Mouse (Mus musculus): ENCODE results near the gene Gm11985.

DNA sequence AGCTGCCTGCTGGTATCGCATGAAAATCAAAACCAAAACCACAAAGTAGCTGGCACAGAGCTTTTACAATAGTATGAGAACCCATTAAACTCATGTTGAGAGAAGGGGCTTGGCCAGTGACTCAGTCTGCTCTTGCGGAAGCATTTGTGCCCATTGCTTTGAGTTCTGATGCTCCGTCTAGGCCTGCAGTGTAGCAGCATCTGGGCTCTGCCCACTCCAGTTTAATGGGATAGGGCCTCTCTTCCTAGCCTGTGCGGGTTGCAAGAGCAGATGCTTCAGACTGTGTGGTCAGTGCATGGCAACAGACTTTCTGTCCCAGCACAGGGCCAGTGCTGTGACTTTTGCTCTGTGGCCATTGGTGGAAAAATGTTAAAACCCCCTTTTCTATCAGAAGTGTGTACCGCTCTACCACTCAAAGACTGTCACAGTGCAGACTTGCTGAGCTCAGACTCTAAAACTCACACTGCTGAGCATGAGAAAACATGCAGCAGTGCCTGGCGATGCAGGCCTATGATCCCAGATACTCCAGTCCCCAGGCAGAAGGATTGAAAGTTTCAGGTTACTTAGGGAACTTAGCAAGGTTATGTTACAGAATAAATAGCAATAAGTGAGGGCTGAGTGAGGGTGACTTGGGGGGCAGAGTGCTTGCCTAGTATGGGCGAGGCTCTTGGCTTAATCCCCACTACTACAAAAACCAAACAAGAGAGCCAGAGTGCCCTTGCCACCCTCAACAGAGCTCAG lies 38.6 kb upstream of the Gm11985 start:
- TF ChIP-seq GATA1 (IDR thresholded peaks at IDR 0.05; ENCODE audit: low read length), result no peak
- TF ChIP-seq TAL1 (IDR thresholded peaks at IDR 0.05; ENCODE audit: low read length), result no peak
